Mouse (Mus musculus) stomach, embryonic 15.5 days (tissue): ENCODE data around the gene Rab3a. TPM values are rescaled to one million over a fixed set of nuclear protein-coding genes. Genes with fewer than 3 reads are reported as not detected.
A peak's percentile ranks its signal among the peaks of the same experiment; 100 is the strongest.

Experiments used
- ATAC-seq: fragments of 200-750 bp; cut with Nextera tagmentation; 2 replicates; pipeline ENCODE4 v1.8.0; 2017; ENCODE audit warnings: low read depth, moderate number of reproducible peaks, moderate TSS enrichment; ENCODE audit not compliant: insufficient read depth, low FRiP score
- H3K27ac ChIP-seq: fragments of 300-500 bp; sonication (generic); 2 replicates; pipeline ENCODE4 v1.5.1; 2015; ENCODE audit warnings: mild to moderate bottlenecking, inconsistent platforms
- H3K27me3 ChIP-seq: fragments of 300-500 bp; sonication (generic); replicated peaks from 2 replicates; pipeline ENCODE4 v1.6.1; 2015; ENCODE audit warnings: inconsistent platforms
- H3K36me3 ChIP-seq: fragments of 300-500 bp; sonication (generic); 2 replicates; pipeline ENCODE4 v1.6.1; 2015; ENCODE audit warnings: inconsistent platforms
- H3K4me1 ChIP-seq: fragments of 300-500 bp; sonication (generic); 2 replicates; pipeline ENCODE4 v1.6.1; 2015; ENCODE audit warnings: inconsistent platforms
- H3K4me2 ChIP-seq: fragments of 300-500 bp; sonication (generic); 2 replicates; pipeline ENCODE4 v1.6.1; 2015; ENCODE audit warnings: mild to moderate bottlenecking, inconsistent platforms
- H3K4me3 ChIP-seq: fragments of 300-500 bp; sonication (generic); replicated peaks from 2 replicates; pipeline ENCODE4 v1.5.1; 2015; ENCODE audit warnings: inconsistent platforms
- H3K9ac ChIP-seq: fragments of 300-500 bp; sonication (generic); 2 replicates; pipeline ENCODE4 v1.6.1; 2015; ENCODE audit warnings: inconsistent platforms
- H3K9me3 ChIP-seq: fragments of 300-500 bp; sonication (generic); 2 replicates; pipeline ENCODE4 v1.6.1; 2016; ENCODE audit warnings: inconsistent platforms
- WGBS: fragments of 180-500 bp; shearing (Covaris S2); methylation state at CpG from one replicate; pipeline ENCODE4 v1.1.7; 2015; 5-methylcytosine and 5-hydroxymethylcytosine counted together
- polyA plus RNA-seq: library from polyadenylated mRNA; unstranded; fragments of >200 nt; fragmentation: Nextera tagmentation; extraction: Ambion mirVana; gene quantifications from 2 replicates; pipeline ENCODE4 v1.2.1, GENCODE M21; 2015

Rab3a gene
- polyA plus RNA-seq, 1 experiment from 2014 or later: 20.9 TPM

DNA sequence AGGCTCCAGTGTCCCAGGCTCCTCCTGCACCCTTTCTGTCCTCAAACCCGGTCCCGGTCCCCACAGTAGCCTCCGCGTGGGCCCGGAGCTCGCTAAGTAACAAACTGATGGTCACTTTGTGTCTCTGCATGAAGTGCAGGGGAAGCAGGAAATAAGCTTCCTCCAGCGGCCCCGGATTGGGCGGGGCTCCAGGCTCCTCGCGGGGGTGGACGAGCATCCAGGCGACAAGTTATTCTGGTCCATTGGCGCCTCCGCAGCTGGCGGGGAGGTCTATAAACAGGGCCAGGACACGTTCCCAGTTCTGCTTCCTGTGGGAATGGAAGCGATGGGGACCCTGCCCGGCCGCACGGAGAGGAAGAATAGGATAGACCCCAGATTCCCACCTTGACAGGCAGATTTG, 1.3 kb upstream of the Rab3a start:
- Histone ChIP-seq H3K36me3 (peaks cover 13% of the 10 kb centered on the region; the same call in 1 of the 2 replicates), H3K4me1 (peaks cover 24% of the 10 kb centered on the region), H3K4me2 (peak overlapping the region; percentile 36), H3K27me3 (peaks cover 4% of the 10 kb centered on the region; the same call in 1 of the 2 replicates), H3K27ac (peak overlapping the region; percentile 80), H3K9ac (no peak overlapping the region), H3K9me3 (no peaks in the 10 kb centered on the region), H3K4me3 (peak overlapping the region; percentile 10; the same call in 1 of the 2 replicates)
- ATAC-seq: no peak
- 17% methylated on average over 21 of the region's 21 CpGs for WGBS

DNA sequence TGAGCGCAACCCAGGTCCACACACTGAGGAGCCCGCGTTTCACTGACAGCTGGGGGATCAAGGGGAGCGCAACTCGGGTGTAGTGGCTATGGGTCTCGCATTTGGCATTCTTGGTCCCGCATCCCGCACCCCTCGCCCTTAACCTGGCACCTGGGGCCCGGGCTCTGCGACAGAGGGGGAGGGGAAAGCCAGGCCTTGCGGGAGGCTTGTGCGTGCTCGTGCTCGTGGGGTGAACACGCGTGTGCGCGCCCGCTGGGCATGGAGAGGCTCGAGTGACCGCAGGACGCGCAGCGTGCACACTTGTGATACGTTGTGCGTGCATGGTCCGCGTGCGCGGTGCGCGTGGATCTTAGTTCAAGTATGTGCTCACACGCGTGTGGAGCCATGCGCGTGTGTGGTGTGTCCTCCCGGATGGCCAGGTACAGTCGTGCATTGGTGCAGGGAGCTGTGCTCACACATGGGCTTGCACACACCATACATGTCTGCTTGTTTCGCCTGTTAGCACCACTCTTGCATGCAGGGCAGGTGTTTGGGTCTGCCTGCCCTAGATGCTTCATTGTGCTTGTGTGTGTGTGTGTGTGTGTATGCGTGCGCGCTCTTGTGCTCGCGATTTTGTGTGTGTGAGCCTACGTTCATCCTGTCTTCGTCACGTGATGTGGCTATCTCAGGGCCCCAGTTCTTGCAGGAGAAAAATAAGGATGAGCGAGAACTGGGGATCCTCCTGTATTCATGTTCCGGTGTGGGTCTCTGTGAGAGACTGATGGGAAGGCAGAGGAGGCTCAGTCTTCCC, 587 bp downstream of the Rab3a start:
- ATAC-seq: peak; percentile 3; the same call in 1 of the 2 replicates
- WGBS: 11% methylated on average over 50 of the region's 50 CpGs
- Histone ChIP-seq H3K4me2 (peak overlapping the region; percentile 97), H3K4me3 (peak overlapping the region; percentile 85), H3K36me3 (peaks cover 13% of the 10 kb centered on the region; the same call in 1 of the 2 replicates), H3K9ac (peak overlapping the region; percentile 80), H3K4me1 (peaks cover 36% of the 10 kb centered on the region), H3K27ac (peak overlapping the region; percentile 59), H3K27me3 (no peaks in the 10 kb centered on the region), H3K9me3 (no peaks in the 10 kb centered on the region)

DNA sequence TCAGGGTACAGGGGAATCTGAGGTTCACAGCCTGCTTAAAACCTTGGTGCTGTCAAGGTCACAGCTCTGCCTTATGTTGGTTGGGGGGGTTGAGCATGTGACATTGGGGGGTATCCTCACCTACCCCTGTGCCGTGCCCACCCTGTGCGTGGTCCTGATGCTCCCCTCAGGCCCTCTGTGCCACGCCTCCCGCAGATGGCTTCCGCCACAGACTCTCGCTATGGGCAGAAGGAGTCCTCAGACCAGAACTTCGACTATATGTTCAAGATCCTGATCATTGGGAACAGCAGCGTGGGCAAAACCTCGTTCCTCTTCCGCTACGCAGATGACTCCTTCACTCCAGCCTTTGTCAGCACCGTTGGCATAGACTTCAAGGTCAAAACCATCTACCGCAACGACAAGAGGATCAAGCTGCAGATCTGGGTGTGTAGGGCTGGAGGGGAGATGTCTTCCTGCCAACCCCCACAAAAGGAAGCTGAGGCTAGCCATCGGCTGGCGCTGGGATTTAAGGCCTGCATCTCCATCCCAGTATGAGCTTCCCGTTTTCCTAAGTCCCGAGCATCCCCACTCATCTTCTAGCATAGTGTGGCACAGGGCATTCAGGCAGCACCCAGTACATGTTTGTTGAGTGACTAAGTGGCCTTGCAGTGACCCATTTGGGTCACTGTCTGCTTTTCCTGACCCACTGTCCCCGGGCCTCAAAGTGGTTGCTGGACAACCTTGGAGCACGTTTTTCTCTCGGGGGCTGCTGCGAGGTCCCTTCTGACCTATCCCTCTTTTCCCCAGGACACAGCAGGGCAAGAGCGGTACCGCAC, 1.4 kb downstream of the Rab3a start:
- WGBS: 83% methylated on average over 24 of the region's 24 CpGs
- Histone ChIP-seq H3K9me3 (no peaks in the 10 kb centered on the region), H3K4me3 (peak overlapping the region; percentile 85), H3K4me2 (peak overlapping the region; percentile 97), H3K27ac (no peak overlapping the region), H3K4me1 (peaks cover 38% of the 10 kb centered on the region), H3K27me3 (no peaks in the 10 kb centered on the region), H3K9ac (0 out of 2 replicates have a peak overlapping the region, but pooled peaks have one; percentile 80), H3K36me3 (peaks cover 13% of the 10 kb centered on the region; the same call in 1 of the 2 replicates)
- ATAC-seq: no peak

DNA sequence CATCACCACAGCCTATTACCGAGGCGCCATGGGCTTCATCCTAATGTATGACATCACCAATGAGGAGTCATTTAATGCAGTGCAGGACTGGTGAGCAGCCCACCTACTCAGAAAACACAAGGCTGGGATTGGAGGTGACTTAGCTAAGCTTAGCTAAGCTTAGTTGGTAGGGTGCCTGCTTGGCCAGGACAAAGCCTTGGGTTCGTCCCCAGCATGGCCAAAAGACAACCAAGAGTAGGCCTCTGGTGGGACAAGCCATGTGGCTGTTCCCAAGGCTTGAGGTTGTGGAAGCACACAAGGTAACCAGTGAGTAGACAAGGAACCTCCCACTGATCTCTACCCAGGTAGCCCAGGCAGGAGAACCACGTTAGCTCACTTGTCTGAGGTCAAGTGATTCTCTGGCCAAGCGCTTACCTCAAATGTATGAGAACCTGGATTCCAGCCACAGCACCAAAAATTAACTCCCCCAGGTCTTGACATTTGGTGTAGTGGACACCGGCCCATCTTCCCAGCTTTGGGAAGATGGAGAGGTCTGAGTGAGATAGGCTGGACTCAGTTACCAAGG, 2.1 kb downstream of the Rab3a start:
- Histone ChIP-seq H3K27ac (no peak overlapping the region), H3K4me3 (no peak overlapping the region), H3K27me3 (no peaks in the 10 kb centered on the region), H3K4me1 (peaks cover 38% of the 10 kb centered on the region), H3K4me2 (no peak overlapping the region), H3K9me3 (no peaks in the 10 kb centered on the region), H3K36me3 (peaks cover 13% of the 10 kb centered on the region; the same call in 1 of the 2 replicates), H3K9ac (no peak overlapping the region)
- no peak for ATAC-seq
- WGBS: 91% methylated on average over 6 of the region's 6 CpGs

DNA sequence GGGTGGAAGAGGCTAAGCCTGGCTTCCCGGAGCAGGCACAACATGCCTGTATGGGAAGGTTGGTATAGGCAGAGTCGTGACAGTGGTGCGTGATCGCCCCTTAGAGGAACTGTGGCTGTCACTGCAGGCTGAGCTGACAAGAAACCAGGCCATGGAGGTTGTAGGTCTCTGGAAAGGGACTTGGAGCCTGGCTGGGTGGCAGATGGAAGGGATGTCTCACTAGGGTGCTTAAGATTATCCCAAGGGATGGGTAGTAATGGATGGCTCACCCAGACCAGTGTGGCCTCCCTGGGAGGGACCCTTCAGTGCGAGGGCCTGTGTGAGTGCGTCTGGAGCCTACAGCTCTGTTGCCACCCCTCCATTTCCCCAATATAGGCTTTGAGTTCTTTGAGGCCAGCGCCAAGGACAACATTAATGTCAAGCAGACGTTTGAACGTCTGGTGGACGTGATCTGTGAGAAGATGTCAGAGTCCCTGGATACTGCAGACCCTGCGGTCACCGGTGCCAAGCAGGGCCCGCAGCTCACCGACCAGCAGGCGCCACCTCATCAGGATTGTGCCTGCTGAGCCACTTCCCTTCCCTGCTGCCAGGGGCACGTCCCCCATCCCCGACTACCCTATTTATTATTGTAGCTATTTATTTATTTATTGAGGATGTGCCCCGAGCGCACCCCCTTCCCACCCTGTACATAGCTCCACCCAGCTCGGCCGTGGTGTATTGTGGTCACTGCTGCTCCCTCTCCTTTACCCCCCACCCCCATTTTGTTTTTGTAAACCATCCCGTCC, 3.2 kb downstream of the Rab3a start:
- Histone ChIP-seq H3K9ac (no peak overlapping the region), H3K4me1 (peaks cover 32% of the 10 kb centered on the region)

DNA sequence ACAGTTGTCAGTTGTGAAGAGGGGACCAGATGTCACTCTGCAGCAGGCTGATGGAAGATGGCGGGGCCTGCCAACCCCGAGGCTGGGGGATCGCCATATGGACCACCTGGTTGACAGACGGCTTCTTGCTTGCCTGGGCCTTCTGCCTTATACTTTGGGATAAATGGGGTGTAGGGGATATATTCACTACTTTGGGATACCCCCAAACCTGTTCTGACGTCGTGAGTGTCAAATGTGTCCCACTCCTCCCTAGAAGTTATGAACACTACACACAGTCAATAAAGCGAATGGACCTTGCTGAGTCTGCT, 3.8 kb downstream of the Rab3a start:
- H3K36me3 ChIP-seq: peaks cover 13% of the 10 kb centered on the region; the same call in 1 of the 2 replicates
- H3K4me1 ChIP-seq: peaks cover 27% of the 10 kb centered on the region
- no peak overlapping the region for H3K27ac ChIP-seq
- ATAC-seq: no peak
- H3K9me3 ChIP-seq: no peaks in the 10 kb centered on the region
- H3K4me2 ChIP-seq: no peak overlapping the region
- H3K9ac ChIP-seq: no peak overlapping the region
- 86% methylated on average over 7 of the region's 7 CpGs for WGBS
- H3K27me3 ChIP-seq: no peaks in the 10 kb centered on the region
- no peak overlapping the region for H3K4me3 ChIP-seq

More for the DNA sequence above, 3.2 kb downstream of the Rab3a start:
- Histone ChIP-seq H3K4me3 (no peak overlapping the region), H3K27me3 (no peaks in the 10 kb centered on the region), H3K27ac (no peak overlapping the region), H3K9me3 (no peaks in the 10 kb centered on the region), H3K4me2 (no peak overlapping the region), H3K36me3 (peaks cover 13% of the 10 kb centered on the region; the same call in 1 of the 2 replicates)
- WGBS: 75% methylated on average over 22 of the region's 22 CpGs
- no peak for ATAC-seq

DNA sequence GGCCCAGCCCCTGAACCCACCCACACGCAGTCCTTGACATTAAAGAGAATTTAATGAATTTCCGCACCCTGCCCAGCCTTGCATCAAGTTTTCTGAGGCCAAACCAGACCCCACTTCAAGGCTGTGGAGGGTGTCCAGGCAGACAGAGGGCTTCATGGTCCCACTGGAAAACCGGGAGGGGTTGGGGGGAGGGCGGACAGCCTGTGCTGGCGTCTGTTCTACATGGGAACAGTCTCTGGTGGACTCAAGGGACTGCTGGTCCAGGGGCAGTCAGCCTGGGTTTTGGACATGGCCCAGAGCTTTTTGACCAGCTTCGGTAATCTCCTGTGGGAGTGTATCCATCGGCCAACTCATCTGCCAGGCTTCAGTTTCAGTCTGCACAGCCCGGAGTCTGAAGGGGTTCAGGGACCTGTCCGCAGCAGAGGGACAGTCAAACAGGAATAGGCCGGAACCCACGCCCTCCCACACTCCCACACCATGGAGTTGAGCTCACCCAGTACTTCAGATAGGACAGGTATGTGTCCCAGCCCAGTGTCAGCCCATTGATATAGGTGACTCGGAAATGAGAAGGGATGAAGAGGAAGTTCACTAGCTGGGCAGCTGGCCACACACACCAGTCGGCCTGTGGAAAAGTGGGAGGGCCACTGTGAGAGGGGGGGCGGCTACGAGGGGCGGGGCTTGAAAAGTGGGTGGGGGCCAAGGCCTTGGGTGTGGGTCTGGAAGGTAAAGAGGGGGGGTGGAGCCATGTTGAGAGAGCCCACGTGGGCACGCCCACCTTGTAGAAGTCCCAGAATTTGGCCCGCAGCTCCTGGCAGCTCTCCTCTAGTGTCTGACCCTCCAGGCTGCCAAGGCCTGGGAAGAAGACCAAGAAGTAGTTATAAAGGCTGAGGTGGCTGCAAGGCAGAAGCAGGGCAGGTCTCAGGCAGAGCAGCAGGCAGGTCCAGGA, 4.4 kb downstream of the Rab3a start:
- Histone ChIP-seq H3K9me3 (no peaks in the 10 kb centered on the region), H3K9ac (peak overlapping the region; percentile 11; the same call in 1 of the 2 replicates), H3K4me1 (peaks cover 24% of the 10 kb centered on the region), H3K4me3 (no peak overlapping the region), H3K4me2 (peak overlapping the region; percentile 92; the same call in 1 of the 2 replicates), H3K27ac (no peak overlapping the region), H3K27me3 (no peaks in the 10 kb centered on the region), H3K36me3 (peaks cover 13% of the 10 kb centered on the region; the same call in 1 of the 2 replicates)
- 63% methylated on average over 19 of the region's 19 CpGs for WGBS
- ATAC-seq: no peak

DNA sequence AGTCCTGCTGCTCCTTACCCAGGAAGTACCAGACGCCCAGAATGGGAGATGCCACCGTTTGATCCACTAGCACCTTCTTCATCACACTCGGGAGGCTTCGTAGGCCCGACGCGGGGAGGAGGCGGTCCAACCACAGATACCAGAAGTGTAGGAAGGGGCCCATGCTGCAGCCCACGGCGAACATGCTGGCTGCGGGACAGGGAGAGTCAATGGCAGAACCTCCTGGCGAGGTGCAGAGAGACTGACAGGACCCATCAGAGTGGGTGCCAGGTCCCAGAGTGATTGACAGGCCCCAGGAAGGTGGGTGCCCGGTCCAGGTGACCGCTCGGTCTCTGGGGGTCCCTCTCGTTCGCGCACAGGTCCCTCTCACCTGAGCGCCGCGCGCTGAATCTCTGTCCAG, 5.9 kb downstream of the Rab3a start:
- Histone ChIP-seq H3K27me3 (no peaks in the 10 kb centered on the region), H3K4me3 (peak overlapping the region; percentile 69), H3K4me1 (peaks cover 20% of the 10 kb centered on the region), H3K27ac (peak overlapping the region; percentile 71), H3K9me3 (no peaks in the 10 kb centered on the region), H3K4me2 (peak overlapping the region; percentile 92), H3K9ac (peak overlapping the region; percentile 77), H3K36me3 (peaks cover 13% of the 10 kb centered on the region; the same call in 1 of the 2 replicates)
- 0% methylated on average over 22 of the region's 22 CpGs for WGBS
- ATAC-seq: no peak

DNA sequence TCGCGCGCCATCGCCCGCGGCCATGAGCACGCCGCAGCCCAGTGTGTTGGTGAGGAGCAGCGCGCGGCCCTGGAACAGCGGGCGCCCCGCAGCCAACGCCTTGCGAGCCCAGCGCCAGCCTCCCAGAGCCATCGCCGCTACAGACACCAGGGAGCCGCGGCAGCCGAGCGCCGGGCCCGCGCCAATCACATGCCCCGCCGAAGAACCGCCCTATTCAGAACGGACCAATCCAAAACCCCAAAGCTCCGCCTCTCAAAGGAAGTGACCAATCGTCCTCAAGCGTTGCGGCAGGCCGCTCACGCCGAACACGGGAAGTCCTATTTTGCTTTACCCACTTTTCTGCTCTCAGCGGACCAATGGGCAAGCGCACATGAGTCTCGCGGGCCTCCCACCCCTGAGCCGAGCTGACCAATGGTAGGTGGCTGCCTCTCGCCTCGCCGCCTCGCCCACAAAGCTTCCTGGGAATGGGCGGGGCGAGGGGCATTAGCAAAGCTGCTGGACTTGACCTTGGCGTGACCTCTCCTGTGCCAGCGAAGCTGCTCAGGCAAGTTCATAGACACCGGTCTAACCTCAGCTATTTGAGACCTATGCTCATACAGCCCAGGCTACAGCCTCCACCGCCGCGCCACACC, 6.4 kb downstream of the Rab3a start, which contains the start of gene Mpv17l2:
Gene Mpv17l2 (minus strand): TSS at position 172 of the 632 bp plus-strand sequence.
- ATAC-seq: peak; percentile 93
- H3K4me2 ChIP-seq: peak within 1 kb of the TSS; percentile 92
- peaks cover 20% of the 10 kb centered on the region for H3K4me1 ChIP-seq
- H3K36me3 ChIP-seq: peaks cover 13% of the 10 kb centered on the region; the same call in 1 of the 2 replicates
- H3K27ac ChIP-seq: peak within 1 kb of the TSS; percentile 71
- no peaks in the 10 kb centered on the region for H3K9me3 ChIP-seq
- H3K27me3 ChIP-seq: no peaks in the 10 kb centered on the region
- H3K9ac ChIP-seq: peak within 1 kb of the TSS; percentile 77
- H3K4me3 ChIP-seq: peak within 1 kb of the TSS; percentile 69
- WGBS: under 1% methylated on average over 55 of the region's 55 CpGs

DNA sequence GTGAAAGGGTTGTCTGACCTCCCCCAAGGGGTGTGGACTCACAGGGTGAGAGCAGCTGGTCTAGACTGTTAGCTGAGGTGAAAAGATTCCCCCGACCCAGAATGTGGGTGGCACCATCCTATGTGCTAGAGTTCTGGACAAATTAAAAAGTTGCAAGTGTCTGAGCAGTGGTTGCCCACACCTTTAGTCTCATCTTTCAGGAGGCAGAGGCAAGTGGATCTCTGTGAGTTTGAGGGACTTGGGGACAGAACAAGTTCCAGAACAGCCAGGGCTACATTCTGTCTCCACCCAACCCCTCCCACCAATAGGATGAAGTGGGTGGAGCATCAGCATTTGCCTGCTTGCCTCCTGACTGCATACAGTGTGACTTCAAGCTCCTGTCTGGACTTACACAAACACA, 7.6 kb downstream of the Rab3a start:
- peaks cover 29% of the 10 kb centered on the region for H3K4me1 ChIP-seq
- no peaks in the 10 kb centered on the region for H3K27me3 ChIP-seq
- no peak overlapping the region; the same call in 1 of the 2 replicates for H3K27ac ChIP-seq
- H3K4me2 ChIP-seq: no peak overlapping the region
- 78% methylated on average over 1 of the region's 1 CpGs for WGBS
- H3K36me3 ChIP-seq: 0 out of 2 replicates have a peak, but pooled peaks cover 8% of the 10 kb centered on the region
- H3K9me3 ChIP-seq: no peaks in the 10 kb centered on the region
- H3K4me3 ChIP-seq: no peak overlapping the region
- no peak for ATAC-seq
- H3K9ac ChIP-seq: no peak overlapping the region
